Mouse (Mus musculus): Measurements from ENCODE around the gene Tia1.

GRCm38 (mm10) chr6:86463079-86463478, 59.1 kb downstream of the Tia1 start:
- no peak for TF ChIP-seq FOSL1 (IDR thresholded peaks at IDR 0.05; ENCODE audit: insufficient read depth, low read length, poor library complexity, severe bottlenecking)
- no peak for TF ChIP-seq CTCF (IDR thresholded peaks at IDR 0.05; ENCODE audit: control insufficient read depth, insufficient read depth, insufficient read length)

Data from C2C12 (cell line).